Mouse (Mus musculus): Measurements from ENCODE around the gene Kdm8.

Gene Kdm8

DNA sequence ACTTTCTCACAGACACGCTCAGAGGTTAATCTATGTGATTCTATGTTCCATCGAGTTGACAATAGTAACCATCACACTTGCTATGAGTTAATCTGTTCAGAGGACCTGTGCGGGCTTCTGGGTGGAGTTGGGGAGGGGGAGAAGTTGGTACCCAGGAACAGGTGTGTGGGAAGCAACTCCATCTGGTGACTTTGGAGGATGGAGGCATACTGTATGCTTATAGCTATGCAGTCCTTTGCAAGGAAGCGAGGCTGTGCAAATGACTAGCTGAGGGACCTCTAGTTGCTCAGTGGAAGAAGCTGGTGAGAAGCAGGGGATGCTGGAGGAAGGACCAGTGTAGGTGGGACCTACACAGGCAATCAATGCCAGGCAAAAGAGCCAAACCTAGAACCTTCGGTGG, 60.1 kb downstream of the Kdm8 start:
- DNase-seq, result no peak

DNA sequence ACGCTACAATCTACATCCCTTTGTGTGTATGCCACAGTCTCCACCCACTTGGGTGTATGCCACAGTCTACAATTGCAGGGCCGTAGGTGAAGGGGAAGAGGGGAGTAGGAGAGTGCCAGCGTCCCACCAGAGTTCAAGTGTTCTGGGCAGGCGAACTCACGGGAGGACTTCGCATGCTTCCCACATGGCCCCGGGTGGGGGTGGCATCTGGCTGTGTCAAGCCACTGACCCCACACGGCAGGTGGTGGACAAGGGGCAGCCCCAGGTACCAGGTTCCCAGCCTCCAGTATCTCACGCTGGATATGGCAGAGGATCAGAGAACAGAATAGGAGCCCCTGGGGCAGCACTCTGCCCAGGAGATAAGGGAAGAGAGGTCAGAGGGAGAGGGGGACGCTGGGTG, 61.1 kb downstream of the Kdm8 start:
- DNase-seq, result no peak

DNA sequence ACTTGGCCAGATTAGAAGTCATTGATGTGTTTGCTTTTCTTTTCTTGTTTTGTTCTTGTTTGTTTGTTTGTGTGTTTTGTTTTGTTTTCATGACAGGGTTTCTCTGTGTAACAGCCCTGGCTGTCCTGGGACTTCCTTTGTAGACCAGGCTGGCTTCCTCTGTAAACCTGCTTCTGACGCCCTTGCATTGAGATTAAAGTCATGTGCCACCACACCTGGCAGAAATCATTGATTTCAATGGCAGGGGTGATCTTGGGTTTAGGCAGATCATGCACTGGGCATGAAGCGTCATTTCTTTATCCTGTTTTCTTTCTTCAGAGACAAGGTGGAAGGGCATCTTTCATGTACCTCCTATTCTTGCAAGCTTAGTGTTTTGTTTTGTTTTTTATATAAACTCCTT, 62.8 kb downstream of the Kdm8 start:
- no peak for DNase-seq

DNA sequence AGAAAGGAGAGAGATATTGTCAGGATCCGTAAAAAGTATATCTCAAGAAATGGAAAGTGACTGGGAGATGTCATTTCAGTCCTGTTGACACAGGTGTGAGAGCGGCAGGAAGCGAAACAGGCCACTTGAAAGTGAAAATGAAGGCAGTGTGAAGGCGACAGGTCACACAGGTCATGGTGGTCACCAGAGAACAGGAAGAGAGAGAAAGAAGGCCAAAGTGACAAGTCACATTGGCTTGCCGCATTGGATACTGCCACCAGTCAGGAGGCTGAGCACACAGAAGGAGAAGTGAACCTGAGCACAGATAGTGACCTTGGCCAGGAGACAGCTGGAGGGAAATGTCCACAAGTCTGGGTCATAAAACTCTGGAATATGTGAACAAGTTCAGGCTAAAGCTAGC, 67.0 kb downstream of the Kdm8 start:
- DNase-seq, result no peak

DNA sequence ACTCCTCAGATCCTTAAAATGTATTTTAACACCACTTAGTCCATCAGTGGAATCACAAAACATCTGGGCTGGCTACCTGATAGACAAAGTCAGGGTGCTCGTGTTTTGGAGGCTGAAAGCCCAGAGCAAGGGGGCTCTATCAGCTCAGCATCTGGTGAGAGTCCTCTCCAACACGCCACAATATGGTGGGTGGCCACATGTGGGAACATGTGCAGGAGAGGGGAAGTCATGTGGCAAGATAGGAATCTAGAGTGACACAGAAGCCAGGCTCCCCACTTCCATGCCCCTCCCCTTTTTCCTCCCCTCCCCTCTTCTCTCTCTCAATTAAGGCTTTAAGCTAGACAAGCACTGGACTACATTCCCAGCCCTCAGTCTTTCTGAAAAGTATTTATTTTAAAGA, 67.4 kb downstream of the Kdm8 start:
- no peak for DNase-seq

Data from cerebellum, adult 11 months (tissue).